Mouse (Mus musculus) midbrain, embryonic 14.5 days (tissue): ENCODE results near the gene Mat2a. TPM values are rescaled to one million over a fixed set of nuclear protein-coding genes. Genes with fewer than 3 reads are reported as not detected.

Experiments used
- ATAC-seq: fragments of 200-750 bp; cut with Nextera tagmentation; 2 replicates; pipeline ENCODE4 v1.8.0; 2017; ENCODE audit warnings: moderate number of reproducible peaks, moderate library complexity; ENCODE audit not compliant: low FRiP score, low TSS enrichment
- DNase-seq: peaks from one replicate; pipeline ENCODE4 v3.0.0-alpha.2; 2015
- H3K27ac ChIP-seq: fragments of 300-500 bp; sonication (generic); replicated peaks from 2 replicates; pipeline ENCODE4 v1.5.1; 2014; ENCODE audit warnings: mild to moderate bottlenecking, low read depth, low read length, moderate library complexity
- H3K27me3 ChIP-seq: fragments of 300-500 bp; sonication (generic); 2 replicates; pipeline ENCODE4 v1.6.1; 2014; ENCODE audit warnings: low read length, control low read depth, mixed read lengths; ENCODE audit not compliant: control insufficient read depth, insufficient read depth
- H3K36me3 ChIP-seq: fragments of 300-500 bp; sonication (generic); 2 replicates; pipeline ENCODE4 v1.6.1; 2014; ENCODE audit warnings: low read length, control low read depth; ENCODE audit not compliant: control insufficient read depth, insufficient read depth
- H3K4me1 ChIP-seq: fragments of 300-500 bp; sonication (generic); 2 replicates; pipeline ENCODE4 v1.6.1; 2014; ENCODE audit warnings: mild to moderate bottlenecking, antibody characterized with exemption, low read length, control low read depth; ENCODE audit not compliant: control insufficient read depth, insufficient read depth
- H3K4me2 ChIP-seq: fragments of 300-500 bp; sonication (generic); 2 replicates; pipeline ENCODE4 v1.6.1; 2014; ENCODE audit warnings: mild to moderate bottlenecking, low read length, moderate library complexity
- H3K4me3 ChIP-seq: fragments of 300-500 bp; sonication (generic); replicated peaks from 2 replicates; pipeline ENCODE4 v1.5.1; 2014; ENCODE audit warnings: low read depth, low read length
- H3K9ac ChIP-seq: fragments of 300-500 bp; sonication (generic); replicated peaks from 2 replicates; pipeline ENCODE4 v1.6.1; 2014; ENCODE audit warnings: mild to moderate bottlenecking, low read length, moderate library complexity
- H3K9me3 ChIP-seq: fragments of 300-500 bp; sonication (generic); 2 replicates; pipeline ENCODE4 v1.6.1; 2016; ENCODE audit warnings: low read length, control low read depth, mixed read lengths; ENCODE audit not compliant: control insufficient read depth
- WGBS: fragments of 180-500 bp; shearing (Covaris S2); extraction: QIAGEN DNeasy Blood & Tissue Kit; methylation state at CpG from one replicate; pipeline ENCODE4 v1.1.7; 2014; 5-methylcytosine and 5-hydroxymethylcytosine counted together
- polyA plus RNA-seq: library from polyadenylated mRNA; unstranded; fragments of >200 nt; fragmentation: Nextera tagmentation; extraction: Ambion mirVana; gene quantifications from 2 replicates; pipeline ENCODE4 v1.2.1, GENCODE M21; 2014

Gene Mat2a
- polyA plus RNA-seq, 1 experiment from 2014 or later, result 413 TPM

- Histone ChIP-seq H3K27me3 (no peaks in the 10 kb centered on the region), H3K4me3 (no peak overlapping the region), H3K9me3 (no peaks in the 10 kb centered on the region), H3K4me1 (peaks cover 13% of the 10 kb centered on the region), H3K9ac (no peak overlapping the region), H3K36me3 (no peaks in the 10 kb centered on the region), H3K27ac (no peak overlapping the region), H3K4me2 (no peak overlapping the region)
- ATAC-seq (no peak), DNase-seq (no peak)
Observed at GRCm38 (mm10) chr6:72445011-72445410, 5.7 kb upstream of the Mat2a start.

GRCm38 (mm10) chr6:72442921-72443604 lies 3.7 kb upstream of the Mat2a start:
- Histone ChIP-seq H3K4me3 (no peak overlapping the region), H3K9ac (no peak overlapping the region), H3K9me3 (no peaks in the 10 kb centered on the region), H3K36me3 (no peaks in the 10 kb centered on the region), H3K4me1 (peaks cover 13% of the 10 kb centered on the region), H3K27me3 (no peaks in the 10 kb centered on the region), H3K4me2 (no peak overlapping the region), H3K27ac (no peak overlapping the region)
- DNase-seq, result no peak
- no peak for ATAC-seq
- 79% methylated on average over 1 of the region's 1 CpGs for WGBS

- H3K4me3 ChIP-seq, result peak overlapping the region; percentile 99
- peaks cover 20% of the 10 kb centered on the region for H3K36me3 ChIP-seq
- H3K27ac ChIP-seq, result peak overlapping the region; percentile 98
- ATAC-seq (no peak), DNase-seq (peak; percentile 57)
- no peaks in the 10 kb centered on the region for H3K27me3 ChIP-seq
- peaks cover 27% of the 10 kb centered on the region for H3K4me1 ChIP-seq
- peak overlapping the region; percentile 100 for H3K9ac ChIP-seq
- 9% methylated on average over 17 of the region's 17 CpGs for WGBS
- H3K9me3 ChIP-seq, result no peaks in the 10 kb centered on the region
- H3K4me2 ChIP-seq, result peak overlapping the region; percentile 88
Observed at GRCm38 (mm10) chr6:72440186-72440990, 1.0 kb upstream of the Mat2a start.

- Histone ChIP-seq H3K27ac (peak overlapping the region; percentile 98), H3K4me2 (peak overlapping the region; percentile 88), H3K4me1 (peaks cover 27% of the 10 kb centered on the region), H3K9ac (peak overlapping the region; percentile 100), H3K4me3 (peak overlapping the region; percentile 99), H3K36me3 (peaks cover 34% of the 10 kb centered on the region), H3K27me3 (no peaks in the 10 kb centered on the region), H3K9me3 (no peaks in the 10 kb centered on the region)
- DNase-seq (peak; percentile 90), ATAC-seq (peak; percentile 49)
- under 1% methylated on average over 56 of the region's 57 CpGs for WGBS
Observed at GRCm38 (mm10) chr6:72438862-72439354, 450 bp downstream of the Mat2a start.

GRCm38 (mm10) chr6:72438226-72438625 lies 1.1 kb downstream of the Mat2a start:
- H3K27me3 ChIP-seq, result no peaks in the 10 kb centered on the region
- 5% methylated on average over 5 of the region's 5 CpGs for WGBS
- peak overlapping the region; percentile 99 for H3K4me3 ChIP-seq
- DNase-seq (no peak), ATAC-seq (no peak)
- peaks cover 27% of the 10 kb centered on the region for H3K4me1 ChIP-seq
- no peaks in the 10 kb centered on the region for H3K9me3 ChIP-seq
- H3K36me3 ChIP-seq, result peaks cover 40% of the 10 kb centered on the region
- no peak overlapping the region for H3K27ac ChIP-seq
- H3K9ac ChIP-seq, result peak overlapping the region; percentile 100; the same call in 1 of the 2 replicates
- H3K4me2 ChIP-seq, result peak overlapping the region; percentile 88

- DNase-seq, result no peak
- Histone ChIP-seq H3K4me2 (no peak overlapping the region), H3K27ac (no peak overlapping the region), H3K4me1 (peaks cover 9% of the 10 kb centered on the region), H3K4me3 (no peak overlapping the region), H3K9me3 (no peaks in the 10 kb centered on the region), H3K36me3 (peaks cover 93% of the 10 kb centered on the region), H3K27me3 (no peaks in the 10 kb centered on the region), H3K9ac (no peak overlapping the region)
- no peak for ATAC-seq
- WGBS, result 81% methylated on average over 2 of the region's 2 CpGs
Observed at GRCm38 (mm10) chr6:72432153-72432552, 7.2 kb downstream of the Mat2a start.

- Histone ChIP-seq H3K36me3 (peaks cover 91% of the 10 kb centered on the region), H3K4me3 (no peak overlapping the region), H3K9me3 (no peaks in the 10 kb centered on the region), H3K4me2 (no peak overlapping the region), H3K4me1 (no peaks in the 10 kb centered on the region; the same call in 1 of the 2 replicates), H3K27ac (no peak overlapping the region), H3K9ac (no peak overlapping the region), H3K27me3 (no peaks in the 10 kb centered on the region)
- DNase-seq, result peak; percentile 25
- WGBS, result 34% methylated on average over 5 of the region's 5 CpGs
- ATAC-seq, result 0 out of 2 replicates have a peak, but pooled peaks have one; percentile 16
Observed at GRCm38 (mm10) chr6:72430989-72431921, 8.1 kb downstream of the Mat2a start.
